Mouse (Mus musculus): Measurements from ENCODE around the gene Hecw2.

DNA sequence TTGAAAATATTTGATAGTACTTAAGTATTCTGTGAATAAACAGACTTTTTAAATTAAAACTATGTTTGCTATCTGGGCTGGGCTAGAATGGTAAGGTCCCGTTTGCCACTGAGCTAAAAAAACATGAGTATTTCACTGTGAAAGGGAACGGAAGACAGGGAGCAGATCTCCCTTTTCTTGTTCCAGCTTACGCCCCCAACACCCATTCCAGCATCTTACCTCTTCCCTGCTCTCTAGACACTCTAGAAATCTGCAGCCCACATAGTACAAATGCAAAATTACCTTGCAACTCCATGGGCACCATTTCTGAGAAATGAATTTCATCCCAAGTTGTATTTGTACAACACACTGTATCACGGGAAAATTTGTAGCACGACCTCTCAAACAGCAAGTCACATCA, 49.9 kb downstream of the Hecw2 start:
- TF ChIP-seq CTCF (conservative IDR thresholded peaks at IDR 0.05; ENCODE audit: low read length), result no peak
- no peak for TF ChIP-seq NANOG (IDR thresholded peaks at IDR 0.05; ENCODE audit: borderline replicate concordance, low read length)
- TF ChIP-seq POU5F1 (IDR thresholded peaks at IDR 0.05; ENCODE audit: borderline replicate concordance, low read length), result no peak
